Mouse (Mus musculus) MEL (cell line): ENCODE measurements around the gene Sdccag8. TPM values are rescaled to one million over a fixed set of nuclear protein-coding genes. Genes with fewer than 3 reads are reported as not detected.

ENCODE experiments used
- DNase-seq: peaks from one replicate; pipeline ENCODE4 v3.0.0; 2011; ENCODE audit warnings: low read depth, low spot score
- H3K27ac ChIP-seq: 2 replicates; pipeline ENCODE4 v1.5.1; 2012; ENCODE audit warnings: low read depth, mild to moderate bottlenecking, control low read depth, low read length, moderate library complexity; ENCODE audit not compliant: control insufficient read depth
- H3K27me3 ChIP-seq, 2 experiments: fragments of 150-350 bp in 1 of 2; sonication (generic) in 1 of 2; 2 replicates each; pipeline ENCODE4 v1.6.1; 2012; ENCODE audit warnings: low read length in 2 of 2, mild to moderate bottlenecking in 2 of 2, improper control_type of control experiment in 1 of 2, moderate library complexity in 1 of 2; ENCODE audit not compliant: insufficient read depth in 2 of 2, control insufficient read depth in 1 of 2
- H3K36me3 ChIP-seq, 2 experiments: 2 replicates each; pipeline ENCODE4 v1.6.1; 2012 to 2014; ENCODE audit warnings: low read length in 2 of 2, improper control_type of control experiment in 1 of 2, inconsistent platforms in 1 of 2, mild to moderate bottlenecking in 1 of 2; ENCODE audit not compliant: insufficient read depth in 2 of 2, control insufficient read depth in 1 of 2
- H3K4me1 ChIP-seq, 2 experiments: fragments of 150-350 bp in 1 of 2; sonication (generic) in 1 of 2; 2 replicates each; pipeline ENCODE4 v1.6.1; 2012; ENCODE audit warnings: low read length in 2 of 2, improper control_type of control experiment in 1 of 2, mild to moderate bottlenecking in 1 of 2; ENCODE audit not compliant: insufficient read depth in 2 of 2, control insufficient read depth in 1 of 2
- H3K4me3 ChIP-seq, 2 experiments: fragments of 150-350 bp in 1 of 2; sonication (generic) in 1 of 2; 2 replicates each; pipeline ENCODE4 v1.5.1; 2012; ENCODE audit warnings: low read depth in 2 of 2, low read length in 2 of 2, mild to moderate bottlenecking in 2 of 2, moderate library complexity in 2 of 2, control low read depth in 1 of 2, improper control_type of control experiment in 1 of 2; ENCODE audit not compliant: control insufficient read depth in 1 of 2, insufficient read depth in 1 of 2
- H3K79me2 ChIP-seq: 2 replicates; pipeline ENCODE4 v1.6.1; 2012; ENCODE audit warnings: mild to moderate bottlenecking, low read length, moderate library complexity; ENCODE audit not compliant: control insufficient read depth, poor library complexity, insufficient read depth
- H3K9ac ChIP-seq: 2 replicates; pipeline ENCODE4 v1.6.1; 2012; ENCODE audit warnings: low read depth, mild to moderate bottlenecking, control low read depth, low read length, moderate library complexity; ENCODE audit not compliant: control insufficient read depth, poor library complexity, severe bottlenecking
- H3K9me3 ChIP-seq: fragments of 150-350 bp; sonication (generic); replicated peaks from 2 replicates; pipeline ENCODE4 v1.6.1; 2012; ENCODE audit warnings: mild to moderate bottlenecking, low read length, improper control_type of control experiment, moderate library complexity; ENCODE audit not compliant: insufficient read depth
- BHLHE40 ChIP-seq: IDR thresholded peaks from 2 replicates; pipeline ENCODE4 v1.6.1; 2012; ENCODE audit warnings: low read depth, mild to moderate bottlenecking, inconsistent platforms, low read length, improper control_type of control experiment, borderline replicate concordance
- CHD2 ChIP-seq: IDR thresholded peaks from 2 replicates; pipeline ENCODE4 v1.6.1; 2011; ENCODE audit warnings: low read length, improper control_type of control experiment
- CTCF ChIP-seq, 3 experiments: IDR thresholded peaks in 2 of 3; conservative IDR thresholded peaks in 1 of 3; 2 replicates each; pipeline ENCODE4 v1.5.1; 2011 to 2012; ENCODE audit warnings: low read length in 3 of 3, low read depth in 2 of 3, mild to moderate bottlenecking in 2 of 3, improper control_type of control experiment in 1 of 3, inconsistent platforms in 1 of 3, mixed read lengths in 1 of 3, moderate library complexity in 1 of 3; ENCODE audit not compliant: control insufficient read depth in 1 of 3, insufficient read depth in 1 of 3, poor library complexity in 1 of 3, severe bottlenecking in 1 of 3
- ELF1 ChIP-seq: IDR thresholded peaks from 2 replicates; pipeline ENCODE4 v1.6.1; 2014; ENCODE audit warnings: low read depth, mild to moderate bottlenecking, inconsistent platforms, low read length, improper control_type of control experiment, moderate library complexity
- ETS1 ChIP-seq: IDR thresholded peaks from 2 replicates; pipeline ENCODE4 v1.6.1; 2012; ENCODE audit warnings: low read depth, mild to moderate bottlenecking, inconsistent platforms, low read length, improper control_type of control experiment, moderate library complexity
- GABPA ChIP-seq: IDR thresholded peaks from 2 replicates; pipeline ENCODE4 v1.6.1; 2012; ENCODE audit warnings: low read depth, mild to moderate bottlenecking, inconsistent platforms, low read length, improper control_type of control experiment, moderate library complexity
- GATA1 ChIP-seq: IDR thresholded peaks from 2 replicates; pipeline ENCODE4 v1.6.1; 2011; ENCODE audit warnings: low read depth, low read length, improper control_type of control experiment
- JUND ChIP-seq: IDR thresholded peaks from 2 replicates; pipeline ENCODE4 v1.6.1; 2011; ENCODE audit warnings: low read depth, mild to moderate bottlenecking, improper control_type of control experiment, low read length
- KAT2A ChIP-seq: conservative IDR thresholded peaks from 2 replicates; pipeline ENCODE4 v1.6.1; 2012; ENCODE audit warnings: low read depth, low read length, improper control_type of control experiment, inconsistent platforms
- MAX ChIP-seq: IDR thresholded peaks from 2 replicates; pipeline ENCODE4 v1.6.1; 2011; ENCODE audit warnings: low read length, improper control_type of control experiment
- MAZ ChIP-seq: IDR thresholded peaks from 2 replicates; pipeline ENCODE4 v1.6.1; 2012; ENCODE audit warnings: low read depth, mild to moderate bottlenecking, inconsistent platforms, low read length, improper control_type of control experiment
- MEF2A ChIP-seq: IDR thresholded peaks from 2 replicates; pipeline ENCODE4 v1.6.1; 2014; ENCODE audit warnings: low read depth, mild to moderate bottlenecking, inconsistent platforms, low read length, improper control_type of control experiment; ENCODE audit not compliant: poor library complexity, insufficient replicate concordance, severe bottlenecking; ENCODE audit errors: extremely low read depth
- MXI1 ChIP-seq: IDR thresholded peaks from 2 replicates; pipeline ENCODE4 v1.6.1; 2011; ENCODE audit warnings: mild to moderate bottlenecking, low read depth, low read length, improper control_type of control experiment
- MYB ChIP-seq: IDR thresholded peaks from 2 replicates; pipeline ENCODE4 v1.6.1; 2011; ENCODE audit warnings: mild to moderate bottlenecking, low read depth, low read length, improper control_type of control experiment
- NELFE ChIP-seq: IDR thresholded peaks from 2 replicates; pipeline ENCODE4 v1.6.1; 2011; ENCODE audit warnings: low read depth, low read length, improper control_type of control experiment
- NRF1 ChIP-seq: IDR thresholded peaks from 2 replicates; pipeline ENCODE4 v1.6.1; 2014; ENCODE audit warnings: low read depth, mild to moderate bottlenecking, inconsistent platforms, low read length, improper control_type of control experiment, moderate library complexity; ENCODE audit not compliant: poor library complexity, insufficient read depth, severe bottlenecking
- POLR2A ChIP-seq, 2 experiments: IDR thresholded peaks; 2 replicates each; pipeline ENCODE4 v1.6.1; 2011 to 2012; ENCODE audit warnings: low read length in 2 of 2, mild to moderate bottlenecking in 2 of 2, control low read depth in 1 of 2, improper control_type of control experiment in 1 of 2, low read depth in 1 of 2, moderate library complexity in 1 of 2; ENCODE audit not compliant: control insufficient read depth in 1 of 2, insufficient read depth in 1 of 2, poor library complexity in 1 of 2
- POLR2AphosphoS2 ChIP-seq: IDR thresholded peaks from 2 replicates; pipeline ENCODE4 v1.6.1; 2011; ENCODE audit warnings: low read length, improper control_type of control experiment
- POLR2AphosphoS5 ChIP-seq: IDR thresholded peaks from 2 replicates; pipeline ENCODE4 v1.6.1; 2012; ENCODE audit warnings: low read depth, borderline replicate concordance, mild to moderate bottlenecking, inconsistent platforms, low read length, moderate library complexity, mixed read lengths
- RAD21 ChIP-seq: IDR thresholded peaks from 2 replicates; pipeline ENCODE4 v1.6.1; 2011; ENCODE audit warnings: mild to moderate bottlenecking, low read depth, low read length, improper control_type of control experiment
- RCOR1 ChIP-seq: IDR thresholded peaks from 2 replicates; pipeline ENCODE4 v1.6.1; 2012; ENCODE audit warnings: low read depth, mild to moderate bottlenecking, inconsistent platforms, low read length, improper control_type of control experiment
- SIN3A ChIP-seq: IDR thresholded peaks from 2 replicates; pipeline ENCODE4 v1.6.1; 2012; ENCODE audit warnings: low read length, improper control_type of control experiment, inconsistent platforms
- SMC3 ChIP-seq: IDR thresholded peaks from 2 replicates; pipeline ENCODE4 v1.6.1; 2011; ENCODE audit warnings: low read depth, low read length, improper control_type of control experiment
- TAL1 ChIP-seq: IDR thresholded peaks from 2 replicates; pipeline ENCODE4 v1.6.1; 2012; ENCODE audit warnings: mild to moderate bottlenecking, inconsistent platforms, low read length, moderate library complexity, mixed read lengths
- TCF12 ChIP-seq: IDR thresholded peaks from 2 replicates; pipeline ENCODE4 v1.6.1; 2014; ENCODE audit warnings: low read depth, mild to moderate bottlenecking, inconsistent platforms, low read length, improper control_type of control experiment, moderate library complexity
- UBTF ChIP-seq: IDR thresholded peaks from 2 replicates; pipeline ENCODE4 v1.6.1; 2012; ENCODE audit warnings: low read depth, mild to moderate bottlenecking, inconsistent platforms, low read length, improper control_type of control experiment, moderate library complexity, borderline replicate concordance; ENCODE audit not compliant: insufficient read depth
- USF1 ChIP-seq: IDR thresholded peaks from 2 replicates; pipeline ENCODE4 v1.6.1; 2014; ENCODE audit warnings: low read depth, mild to moderate bottlenecking, inconsistent platforms, low read length, improper control_type of control experiment, moderate library complexity
- USF2 ChIP-seq, 2 experiments: IDR thresholded peaks; 2 replicates each; pipeline ENCODE4 v1.6.1; 2011 to 2012; ENCODE audit warnings: improper control_type of control experiment in 2 of 2, low read length in 2 of 2, borderline replicate concordance in 1 of 2, inconsistent platforms in 1 of 2, low read depth in 1 of 2, mild to moderate bottlenecking in 1 of 2; ENCODE audit not compliant: insufficient read depth in 1 of 2
- ZC3H11A ChIP-seq: IDR thresholded peaks from 2 replicates; pipeline ENCODE4 v1.6.1; 2012; ENCODE audit warnings: low read depth, mild to moderate bottlenecking, inconsistent platforms, low read length, improper control_type of control experiment
- ZMIZ1 ChIP-seq: IDR thresholded peaks from 2 replicates; pipeline ENCODE4 v1.6.1; 2012; ENCODE audit warnings: low read depth, mild to moderate bottlenecking, inconsistent platforms, low read length, improper control_type of control experiment, moderate library complexity
- ZNF384 ChIP-seq: IDR thresholded peaks from 2 replicates; pipeline ENCODE4 v1.6.1; 2012; ENCODE audit warnings: low read depth, mild to moderate bottlenecking, inconsistent platforms, low read length, improper control_type of control experiment
- polyA plus RNA-seq, 2 experiments: library from polyadenylated mRNA; stranded (reverse) in 1 of 2; unstranded in 1 of 2; fragments of >175 nt in 1 of 2; fragments of >200 nt in 1 of 2; gene quantifications; 2 replicates each; pipeline versions ENCODE4 v1.2.1 to v1.2.4; 2012; ENCODE audit warnings: low replicate concordance in 2 of 2, low read depth in 1 of 2; ENCODE audit not compliant: insufficient read length in 2 of 2, insufficient read depth in 1 of 2, missing spikeins in 1 of 2
- total RNA-seq: library from RNA; depleted of rRNA; stranded (reverse); fragments of 300-350 nt; gene quantifications from 2 replicates; pipeline ENCODE4 v1.2.3, GENCODE M21; 2012

Sdccag8 gene
- total and polyA plus RNA-seq, 3 experiments, result 4.6 to 7.8 TPM; not detected in 1

- Histone ChIP-seq H3K9ac (no peak overlapping the region), H3K4me1 (peaks cover 16 to 17% of the 10 kb centered on the region in 2 experiments), H3K79me2 (peaks cover 4% of the 10 kb centered on the region; the same call in 1 of the 2 replicates), H3K27ac (no peak overlapping the region), H3K36me3 (peaks cover 0 to 29% of the 10 kb centered on the region in 2 experiments; a peak in 2 of 4 replicates), H3K9me3 (no peaks in the 10 kb centered on the region), H3K27me3 (no peaks in the 10 kb centered on the region)
- no peak for TF ChIP-seq MYB
- no peak for TF ChIP-seq UBTF
- no peak for TF ChIP-seq CHD2
- no peak for TF ChIP-seq POLR2A (IDR thresholded peaks at IDR 0.05; ENCODE audit: control insufficient read depth in 1 of 2, insufficient read depth in 1 of 2, low read depth in 1 of 2, low read length in 2 of 2, poor library complexity in 1 of 2)
- no peak for TF ChIP-seq ZC3H11A
- TF ChIP-seq USF1, result no peak
- no peak for TF ChIP-seq MAX
- no peak for TF ChIP-seq POLR2AphosphoS5
- no peak for TF ChIP-seq MXI1
- TF ChIP-seq, all 39 proteins: peak for 0
- no peak overlapping the region for H3K4me3 ChIP-seq
- no peak for DNase-seq
Observed at GRCm38 (mm10) chr1:176818763-176819162, 4.3 kb downstream of the Sdccag8 start.

GRCm38 (mm10) chr1:176821929-176822328 is 7.5 kb downstream of the Sdccag8 start:
- Histone ChIP-seq H3K79me2 (no peaks in the 10 kb centered on the region), H3K36me3 (peaks cover 0 to 34% of the 10 kb centered on the region in 2 experiments; a peak in 2 of 4 replicates), H3K9ac (no peak overlapping the region), H3K9me3 (no peaks in the 10 kb centered on the region), H3K4me3 (no peak overlapping the region), H3K27me3 (no peaks in the 10 kb centered on the region), H3K27ac (no peak overlapping the region), H3K4me1 (peaks cover 21 to 26% of the 10 kb centered on the region in 2 experiments)
- DNase-seq, result peak; percentile 77
- TF ChIP-seq NRF1, result no peak
- TF ChIP-seq CTCF (IDR thresholded peaks at IDR 0.05 in 2 of 3, conservative IDR thresholded peaks at IDR 0.05 in 1 of 3; ENCODE audit: control insufficient read depth in 1 of 3, insufficient read depth in 1 of 3, low read depth in 2 of 3, low read length in 3 of 3, poor library complexity in 1 of 3, severe bottlenecking in 1 of 3), result no peak
- TF ChIP-seq GATA1, result peak; percentile 98
- no peak for TF ChIP-seq MAX
- no peak for TF ChIP-seq USF1
- TF ChIP-seq SMC3, result no peak
- TF ChIP-seq JUND, result no peak
- peak; percentile 72 for TF ChIP-seq BHLHE40
- TF ChIP-seq ZMIZ1, result no peak
- TF ChIP-seq SIN3A, result peak; percentile 82
- TF ChIP-seq RAD21, result no peak
- no peak for TF ChIP-seq MEF2A
- no peak for TF ChIP-seq GABPA
- peak; percentile 53; the same call in 1 of the 2 replicates for TF ChIP-seq MXI1
- no peak for TF ChIP-seq POLR2A (IDR thresholded peaks at IDR 0.05; ENCODE audit: control insufficient read depth in 1 of 2, insufficient read depth in 1 of 2, low read depth in 1 of 2, low read length in 2 of 2, poor library complexity in 1 of 2)
- no peak for TF ChIP-seq ZC3H11A
- no peak for TF ChIP-seq POLR2AphosphoS2
- TF ChIP-seq USF2 (IDR thresholded peaks at IDR 0.05; ENCODE audit: borderline replicate concordance in 1 of 2, insufficient read depth in 1 of 2, low read depth in 1 of 2, low read length in 2 of 2), result no peak
- no peak for TF ChIP-seq ELF1
- peak; percentile 99 for TF ChIP-seq TCF12
- peak; percentile 98 for TF ChIP-seq RCOR1
- TF ChIP-seq ZNF384, result no peak
- TF ChIP-seq TAL1, result peak; percentile 96
- no peak for TF ChIP-seq NELFE
- TF ChIP-seq KAT2A, result no peak
- peak; percentile 96 for TF ChIP-seq ETS1
- peak; percentile 76; the same call in 1 of the 2 replicates for TF ChIP-seq MAZ
